Mouse (Mus musculus) lung, postnatal 0 days (tissue): Measurements from ENCODE around the gene Nomo1. TPM values are rescaled to one million over a fixed set of nuclear protein-coding genes. Genes with fewer than 3 reads are reported as not detected.

Experiments
- ATAC-seq: fragments of 200-750 bp; cut with Nextera tagmentation; 2 replicates; pipeline ENCODE4 v1.8.0; 2017; ENCODE audit warnings: moderate library complexity
- DNase-seq: peaks from one replicate; pipeline ENCODE4 v3.0.0-alpha.2; 2016; ENCODE audit warnings: low spot score
- H3K27ac ChIP-seq: fragments of 300-500 bp; sonication (generic); 2 replicates; pipeline ENCODE4 v1.5.1; 2014; ENCODE audit warnings: antibody characterized with exemption, mild to moderate bottlenecking, low read length, mixed read lengths
- H3K27me3 ChIP-seq: fragments of 300-500 bp; sonication (generic); replicated peaks from 2 replicates; pipeline ENCODE4 v1.6.1; 2014; ENCODE audit warnings: low read length, mixed read lengths; ENCODE audit not compliant: insufficient read depth
- H3K36me3 ChIP-seq: fragments of 300-500 bp; sonication (generic); 2 replicates; pipeline ENCODE4 v1.6.1; 2014; ENCODE audit warnings: low read length, mixed read lengths; ENCODE audit not compliant: insufficient read depth
- H3K4me1 ChIP-seq: fragments of 300-500 bp; sonication (generic); 2 replicates; pipeline ENCODE4 v1.6.1; 2014; ENCODE audit warnings: antibody characterized with exemption, low read depth, low read length, mixed read lengths; ENCODE audit not compliant: insufficient read depth
- H3K4me2 ChIP-seq: fragments of 300-500 bp; sonication (generic); replicated peaks from 2 replicates; pipeline ENCODE4 v1.6.1; 2014; ENCODE audit warnings: low read depth, mild to moderate bottlenecking, low read length, moderate library complexity, mixed read lengths
- H3K4me3 ChIP-seq: fragments of 300-500 bp; sonication (generic); 2 replicates; pipeline ENCODE4 v1.5.1; 2014; ENCODE audit warnings: low read depth, low read length
- H3K9ac ChIP-seq: fragments of 300-500 bp; sonication (generic); replicated peaks from 2 replicates; pipeline ENCODE4 v1.6.1; 2014; ENCODE audit warnings: low read depth, mild to moderate bottlenecking
- H3K9me3 ChIP-seq: fragments of 300-500 bp; sonication (generic); 2 replicates; pipeline ENCODE4 v1.6.1; 2016; ENCODE audit warnings: low read length, mixed read lengths
- CTCF ChIP-seq: IDR thresholded peaks from 2 replicates; pipeline ENCODE4 v1.5.1; 2016; ENCODE audit warnings: antibody characterized with exemption, mild to moderate bottlenecking
- EP300 ChIP-seq: IDR thresholded peaks from 2 replicates; pipeline ENCODE4 v1.6.1; 2016; ENCODE audit warnings: antibody characterized with exemption, mild to moderate bottlenecking, control low read depth
- WGBS: fragments of 180-500 bp; shearing (Covaris S2); extraction: QIAGEN DNeasy Blood & Tissue Kit; methylation state at CpG from one replicate; pipeline ENCODE4 v1.1.7; 2014; 5-methylcytosine and 5-hydroxymethylcytosine counted together
- polyA plus RNA-seq: library from polyadenylated mRNA; unstranded; fragments of >200 nt; fragmentation: Nextera tagmentation; extraction: Ambion mirVana; gene quantifications from 2 replicates; pipeline ENCODE4 v1.2.1, GENCODE M21; 2015

Gene Nomo1
- polyA plus RNA-seq, 1 experiment from 2014 or later, result 17.8 TPM

GRCm38 (mm10) chr7:46088241-46088640, 54.7 kb downstream of the Nomo1 start:
- Histone ChIP-seq H3K36me3 (no peaks in the 10 kb centered on the region), H3K9ac (no peak overlapping the region), H3K27ac (no peak overlapping the region), H3K4me2 (no peak overlapping the region), H3K9me3 (no peaks in the 10 kb centered on the region), H3K4me3 (no peak overlapping the region), H3K4me1 (peaks cover 3% of the 10 kb centered on the region; the same call in 1 of the 2 replicates), H3K27me3 (no peaks in the 10 kb centered on the region)
- 71% methylated on average over 6 of the region's 6 CpGs for WGBS
- ATAC-seq, result no peak
- no peak for DNase-seq
- TF ChIP-seq CTCF (no peak), EP300 (no peak)

GRCm38 (mm10) chr7:46092803-46093202, 59.3 kb downstream of the Nomo1 start:
- Histone ChIP-seq H3K9me3 (no peaks in the 10 kb centered on the region), H3K4me2 (no peak overlapping the region), H3K4me1 (no peaks in the 10 kb centered on the region), H3K36me3 (no peaks in the 10 kb centered on the region), H3K9ac (no peak overlapping the region), H3K27ac (no peak overlapping the region), H3K4me3 (no peak overlapping the region), H3K27me3 (no peaks in the 10 kb centered on the region)
- DNase-seq, result no peak
- 37% methylated on average over 8 of the region's 8 CpGs for WGBS
- no peak for ATAC-seq
- no peak for TF ChIP-seq EP300
- no peak for TF ChIP-seq CTCF

DNA sequence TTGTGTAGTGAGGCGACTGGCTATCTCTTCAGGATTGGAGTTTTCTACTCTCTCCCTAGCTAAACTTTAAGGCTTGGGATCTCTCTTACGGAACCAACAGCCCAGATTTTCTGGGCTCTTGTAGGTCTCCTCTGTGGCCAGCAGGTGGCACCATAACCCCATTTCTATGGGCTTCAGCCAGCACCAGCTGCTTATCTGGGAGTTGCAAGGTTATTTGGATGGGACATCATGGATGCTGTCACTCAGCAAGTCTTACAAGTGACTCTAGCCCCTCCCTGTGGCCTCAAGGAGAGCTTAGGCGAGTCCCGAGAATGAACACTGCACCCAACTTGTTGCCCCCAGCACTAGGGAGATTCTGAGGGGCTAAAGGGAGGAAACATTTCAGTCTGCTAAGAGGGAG, 62.6 kb downstream of the Nomo1 start:
- TF ChIP-seq CTCF (peak; percentile 92), EP300 (no peak)
- H3K4me3 ChIP-seq, result no peak overlapping the region
- H3K36me3 ChIP-seq, result no peaks in the 10 kb centered on the region
- H3K27ac ChIP-seq, result no peak overlapping the region
- no peak overlapping the region for H3K4me2 ChIP-seq
- ATAC-seq (peak; percentile 63), DNase-seq (peak; percentile 86)
- WGBS, result 4% methylated on average over 4 of the region's 4 CpGs
- H3K4me1 ChIP-seq, result no peaks in the 10 kb centered on the region
- no peaks in the 10 kb centered on the region for H3K9me3 ChIP-seq
- 0 out of 2 replicates have a peak, but pooled peaks cover 8% of the 10 kb centered on the region for H3K27me3 ChIP-seq
- no peak overlapping the region for H3K9ac ChIP-seq

DNA sequence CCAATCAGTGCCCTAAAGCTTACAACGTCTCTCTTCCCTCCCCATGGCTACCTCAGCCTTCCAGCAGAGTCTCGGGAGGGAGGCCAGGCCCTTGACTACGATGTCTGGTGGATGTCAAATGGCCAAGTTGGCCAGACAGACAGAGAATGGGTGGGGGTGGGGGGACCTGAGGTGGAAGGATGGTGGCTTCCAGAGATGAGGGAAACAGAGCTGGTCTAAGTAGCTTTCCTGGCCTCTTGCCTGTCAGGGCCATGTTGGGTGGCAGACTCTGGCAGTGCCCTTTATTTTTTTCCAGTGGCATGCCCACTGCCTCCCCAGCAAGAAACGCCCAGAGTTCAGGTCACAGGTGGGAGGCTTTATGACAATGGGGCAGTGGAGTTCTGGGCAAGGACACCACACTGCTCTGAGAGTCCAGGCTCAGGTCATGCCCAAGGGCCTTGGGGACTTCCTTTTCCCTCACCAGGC, 63.9 kb downstream of the Nomo1 start:
- no peak for DNase-seq
- Histone ChIP-seq H3K9ac (no peak overlapping the region), H3K9me3 (no peaks in the 10 kb centered on the region), H3K4me3 (no peak overlapping the region), H3K36me3 (no peaks in the 10 kb centered on the region), H3K27me3 (0 out of 2 replicates have a peak, but pooled peaks cover 8% of the 10 kb centered on the region), H3K4me2 (no peak overlapping the region), H3K4me1 (no peaks in the 10 kb centered on the region), H3K27ac (no peak overlapping the region)
- 45% methylated on average over 4 of the region's 4 CpGs for WGBS
- no peak for TF ChIP-seq CTCF
- no peak for TF ChIP-seq EP300
- ATAC-seq, result no peak

- H3K27me3 ChIP-seq, result 0 out of 2 replicates have a peak, but pooled peaks cover 8% of the 10 kb centered on the region
- no peaks in the 10 kb centered on the region for H3K9me3 ChIP-seq
- no peak overlapping the region for H3K4me2 ChIP-seq
- WGBS, result 63% methylated on average over 19 of the region's 19 CpGs
- no peak for DNase-seq
- H3K4me1 ChIP-seq, result no peaks in the 10 kb centered on the region
- no peak for ATAC-seq
- H3K27ac ChIP-seq, result no peak overlapping the region
- H3K9ac ChIP-seq, result no peak overlapping the region
- TF ChIP-seq EP300, result no peak
- H3K4me3 ChIP-seq, result no peak overlapping the region
- no peaks in the 10 kb centered on the region for H3K36me3 ChIP-seq
Observed at GRCm38 (mm10) chr7:46098221-46098918, 64.9 kb downstream of the Nomo1 start.

DNA sequence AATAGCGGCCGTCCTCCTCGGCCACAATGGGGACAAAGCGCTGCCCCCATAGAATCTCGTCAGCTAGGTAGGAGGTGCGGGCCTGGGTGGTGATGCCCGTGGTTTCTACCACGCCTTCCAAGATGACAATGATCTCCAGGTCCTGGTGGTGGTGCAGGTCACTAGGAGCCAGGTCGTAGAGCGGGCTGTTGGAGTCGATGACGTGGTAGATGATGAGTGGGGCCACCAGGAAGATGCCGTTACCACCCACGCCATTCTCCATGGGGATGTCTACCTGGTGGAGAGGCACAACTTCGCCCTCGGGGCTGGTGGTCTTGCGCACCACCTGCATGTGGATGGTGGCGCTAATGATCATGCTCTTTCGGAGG, 65.4 kb downstream of the Nomo1 start:
- DNase-seq (no peak), ATAC-seq (no peak)
- H3K36me3 ChIP-seq, result no peaks in the 10 kb centered on the region
- no peaks in the 10 kb centered on the region for H3K4me1 ChIP-seq
- no peak for TF ChIP-seq EP300
- TF ChIP-seq CTCF, result no peak
- no peak overlapping the region for H3K27ac ChIP-seq
- H3K9me3 ChIP-seq, result no peaks in the 10 kb centered on the region
- no peak overlapping the region for H3K4me2 ChIP-seq
- 92% methylated on average over 19 of the region's 19 CpGs for WGBS
- H3K4me3 ChIP-seq, result no peak overlapping the region
- no peak overlapping the region for H3K9ac ChIP-seq
- 0 out of 2 replicates have a peak, but pooled peaks cover 8% of the 10 kb centered on the region for H3K27me3 ChIP-seq
